Mouse (Mus musculus) urinary bladder, adult 18-20 months (tissue): ENCODE measurements around the gene Prr18.

ENCODE experiments used
- DNase-seq, 2 experiments: peaks; one replicate each; pipeline ENCODE4 v3.0.0; 2022; ENCODE audit warnings: low spot score in 2 of 2, mixed read lengths in 2 of 2

Prr18 gene

GRCm38 (mm10) chr17:8340407-8341359 lies 3.4 kb downstream of the Prr18 start:
- DNase-seq = peak in 1 of 2 experiments; percentile 34

DNA sequence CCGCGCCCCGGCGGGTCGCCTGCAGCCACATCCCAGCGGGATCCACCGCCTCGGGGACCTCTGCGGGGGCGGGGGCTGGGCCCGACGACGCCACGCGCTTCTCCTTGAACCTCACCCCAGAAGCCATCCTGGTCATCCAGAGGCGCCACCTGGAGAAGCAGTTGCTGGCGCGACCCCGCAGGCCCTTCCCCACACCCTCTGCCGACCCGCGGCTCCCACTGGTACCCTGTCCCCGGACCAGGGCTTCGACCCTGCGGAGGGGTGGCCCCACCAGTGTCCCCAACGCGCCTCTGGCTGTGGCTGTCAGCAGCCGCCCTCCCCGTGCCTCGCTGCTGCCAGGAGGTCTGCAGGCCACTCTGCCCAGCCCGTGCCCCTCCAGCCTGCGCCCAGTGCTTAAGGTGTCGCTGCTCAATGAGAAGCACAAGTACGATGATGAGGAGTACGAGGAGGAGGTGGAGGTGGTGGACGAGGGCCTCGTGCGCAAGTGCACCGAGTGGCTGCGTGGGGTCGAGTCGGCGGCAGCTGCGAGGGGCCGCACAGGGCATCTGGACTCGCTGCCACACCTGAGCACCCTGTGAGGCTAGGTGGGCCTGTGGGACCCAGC lies 4.2 kb downstream of the Prr18 start:
- no peak for DNase-seq

GRCm38 (mm10) chr17:8342706-8343105 lies 5.4 kb downstream of the Prr18 start:
- no peak for DNase-seq

DNA sequence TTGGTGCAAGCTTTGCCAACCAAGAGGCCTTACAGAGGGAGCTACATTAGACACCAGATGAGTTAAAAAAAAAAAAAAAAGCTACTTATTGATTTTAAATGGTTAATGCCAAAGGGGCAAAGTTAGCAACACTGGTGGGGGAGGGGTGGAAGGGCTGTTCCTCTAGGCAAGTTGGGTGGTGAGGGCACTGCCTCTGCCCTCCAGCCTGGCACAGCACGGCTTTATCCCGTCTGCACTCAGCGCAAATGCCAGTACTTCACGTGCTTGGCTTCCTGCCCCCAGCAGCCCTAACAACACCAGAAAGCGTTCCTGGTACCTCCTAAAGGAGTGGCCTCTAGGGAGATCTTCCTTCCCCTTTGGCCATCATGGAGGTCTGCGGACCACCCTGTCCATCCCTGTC lies 6.2 kb downstream of the Prr18 start:
- DNase-seq = no peak

- DNase-seq = no peak
Measured at GRCm38 (mm10) chr17:8347765-8348285, 10.6 kb downstream of the Prr18 start.

- DNase-seq = no peak
Measured at GRCm38 (mm10) chr17:8348941-8349340, 11.7 kb downstream of the Prr18 start.

DNA sequence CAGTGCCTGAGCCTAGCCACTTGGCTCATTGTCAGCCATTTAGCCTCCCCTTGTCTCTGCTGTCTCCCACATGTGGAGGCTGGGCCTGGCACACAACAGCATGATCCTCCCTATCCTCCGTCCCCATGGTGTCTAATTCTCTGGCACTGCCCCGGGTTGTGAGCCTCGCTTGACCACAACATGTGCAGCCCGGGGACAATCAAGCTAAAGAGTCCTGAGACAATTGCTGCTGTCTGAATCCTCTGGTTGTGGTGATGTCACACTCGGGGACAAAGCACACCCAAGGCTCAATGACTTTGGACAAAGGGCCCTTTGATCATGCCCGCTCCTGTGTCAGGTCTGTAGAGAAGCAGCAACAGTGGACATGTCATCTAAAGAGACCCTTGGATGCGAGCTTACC lies 13.8 kb downstream of the Prr18 start:
- no peak for DNase-seq

DNA sequence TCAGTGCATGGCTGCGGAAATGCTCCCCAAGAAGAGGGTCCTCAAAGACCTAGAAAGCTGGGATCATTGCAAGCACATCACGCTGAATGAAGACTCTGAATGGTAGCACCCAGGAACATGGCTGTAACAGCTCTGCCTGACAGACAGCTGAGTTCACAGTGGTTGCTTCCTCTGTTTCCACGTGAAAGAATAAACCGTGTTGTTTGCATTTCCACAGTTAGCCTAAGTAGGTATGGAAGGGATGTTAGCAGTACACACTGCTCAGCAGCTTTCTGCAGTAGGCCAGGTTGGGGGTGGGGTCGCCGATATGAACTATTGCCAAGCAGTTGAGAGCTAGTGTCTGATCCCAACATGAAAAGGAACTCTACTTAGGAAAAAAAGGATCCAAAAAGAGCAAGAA lies 18.4 kb downstream of the Prr18 start, which contains the start of gene T2:
Gene T2 (plus strand): TSS at position 301 of the 400 bp plus-strand sequence.
- no peak for DNase-seq

DNA sequence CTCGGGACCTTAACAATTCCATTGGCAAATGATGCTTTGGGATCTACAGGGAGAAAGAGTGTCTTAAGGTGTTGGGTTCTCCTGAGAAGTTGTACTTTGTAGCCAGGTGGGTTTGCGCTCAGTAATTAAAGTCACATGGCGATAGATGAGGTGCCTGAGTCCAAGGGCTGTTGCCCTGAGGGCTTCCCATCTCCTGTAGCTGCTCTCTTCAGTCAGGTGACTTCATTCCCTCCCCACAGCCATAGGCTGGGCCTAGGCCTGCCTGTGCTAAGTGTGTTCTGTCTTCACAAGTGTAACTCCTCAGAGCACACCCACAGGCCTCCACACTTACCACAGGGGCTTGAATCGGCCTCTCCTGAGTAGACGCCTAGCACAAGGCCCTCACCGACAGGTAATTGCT lies 20.2 kb downstream of the Prr18 start:
- DNase-seq = no peak

DNA sequence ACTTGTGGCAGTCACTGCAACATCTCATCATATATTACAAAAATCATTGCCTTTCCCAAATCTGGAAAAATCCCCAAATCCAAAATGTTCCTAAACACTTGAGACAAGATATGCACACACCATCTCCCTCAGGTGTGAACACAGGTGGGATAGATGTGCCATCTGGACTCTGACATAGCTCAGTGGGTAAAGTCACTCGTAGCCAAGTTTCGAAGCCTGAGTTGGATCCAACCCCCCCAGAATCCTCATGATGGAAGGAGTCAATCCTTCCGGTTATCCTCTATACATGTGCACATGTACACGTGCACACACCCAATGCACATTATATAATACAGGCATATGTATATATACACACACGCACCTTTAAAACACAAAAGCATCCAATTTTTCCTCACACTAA lies 23.6 kb downstream of the Prr18 start:
- no peak for DNase-seq

- no peak for DNase-seq
Measured at GRCm38 (mm10) chr17:8361281-8362103, 24.2 kb downstream of the Prr18 start.

DNA sequence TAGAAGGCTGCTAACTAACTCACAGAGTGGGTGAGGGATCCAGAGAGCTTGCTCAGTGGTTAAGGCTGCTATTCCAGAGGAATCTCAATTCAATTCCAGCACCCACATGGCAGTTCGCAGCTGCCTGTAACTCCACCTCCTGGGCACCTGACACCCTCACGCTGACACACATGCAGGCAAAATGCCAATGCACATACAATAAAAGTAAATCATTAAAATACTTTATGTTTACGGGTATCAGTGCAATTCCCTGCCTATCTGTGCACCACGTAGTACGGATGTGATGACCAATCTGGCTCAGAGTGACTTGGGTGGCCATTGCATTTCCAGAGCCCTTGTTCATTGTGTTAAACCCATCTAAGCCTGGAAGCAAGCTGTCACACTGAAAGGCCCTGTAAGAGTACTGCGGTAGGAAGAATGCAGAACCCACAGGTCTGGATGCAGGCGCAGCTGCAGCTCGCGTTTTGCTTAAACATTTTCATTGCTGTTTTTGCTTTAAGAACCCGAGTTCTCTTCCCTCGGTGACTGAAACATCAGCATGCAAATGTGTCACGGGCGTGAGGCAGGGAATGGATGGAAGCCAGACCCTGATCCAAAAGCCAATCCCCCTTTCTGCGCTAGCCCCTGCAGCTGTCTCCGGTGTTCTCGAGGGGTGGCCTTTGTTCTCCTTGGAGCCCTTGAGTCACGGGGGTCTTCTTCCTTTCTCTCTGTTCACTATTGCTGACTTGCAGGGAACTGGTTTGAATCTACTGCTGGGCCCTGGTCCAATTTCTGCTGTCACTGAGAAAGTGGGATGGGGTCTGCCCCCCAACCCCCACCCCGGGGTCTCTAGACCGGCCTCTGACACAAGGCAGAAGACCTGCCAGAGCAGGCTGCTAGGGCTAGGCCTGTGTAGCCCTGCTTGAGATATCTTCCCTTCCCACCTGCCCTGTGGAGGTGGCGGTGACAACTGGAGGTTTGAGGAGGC lies 30.5 kb downstream of the Prr18 start:
- peak in 1 of 2 experiments; percentile 9 for DNase-seq

GRCm38 (mm10) chr17:8368570-8368969 lies 31.3 kb downstream of the Prr18 start:
- no peak for DNase-seq

DNA sequence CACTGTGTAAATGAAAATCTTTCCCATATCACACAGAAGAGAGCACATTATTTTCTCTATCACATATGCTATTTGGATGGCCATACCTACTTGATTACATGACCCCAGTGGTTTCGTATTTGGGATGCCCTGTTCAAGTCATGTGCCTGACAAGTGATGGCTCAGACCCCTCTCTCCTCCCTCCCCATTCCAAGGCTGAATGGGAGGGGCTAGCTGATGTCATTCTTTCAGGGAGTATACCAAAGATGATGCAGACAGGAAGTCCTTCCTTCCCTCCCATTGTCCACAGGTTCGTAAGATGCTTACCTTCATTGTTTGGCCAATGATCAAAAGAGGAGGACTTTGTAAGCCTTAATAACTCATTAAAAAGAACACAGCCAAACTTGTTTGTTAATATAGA lies 31.9 kb downstream of the Prr18 start:
- no peak for DNase-seq

- DNase-seq = no peak
Measured at GRCm38 (mm10) chr17:8370634-8371229, 33.5 kb downstream of the Prr18 start.

DNA sequence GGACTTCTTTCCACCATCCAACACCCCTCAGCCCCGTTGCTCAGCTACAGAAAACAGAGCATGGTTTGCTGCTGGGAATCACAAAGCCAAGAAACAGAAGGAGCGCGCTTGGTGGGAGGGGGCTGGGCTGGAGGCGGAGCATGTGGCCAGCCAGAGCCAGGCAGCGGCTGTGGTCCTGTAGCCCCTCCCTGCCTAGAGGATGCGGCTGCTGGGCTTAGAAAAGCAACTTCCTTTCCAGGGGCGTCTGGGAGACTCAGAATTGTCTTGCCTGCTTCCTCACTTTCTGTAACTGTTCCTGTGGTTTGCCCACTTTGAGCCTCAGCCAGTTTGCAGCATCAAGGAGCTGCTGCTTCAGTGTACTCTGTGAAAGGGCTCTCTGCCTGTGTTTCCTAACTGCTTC lies 34.6 kb downstream of the Prr18 start:
- DNase-seq = no peak

GRCm38 (mm10) chr17:8372286-8373046 lies 35.2 kb downstream of the Prr18 start:
- DNase-seq = peak; percentile 36 to 59

GRCm38 (mm10) chr17:8377298-8377697 lies 40.0 kb downstream of the Prr18 start:
- DNase-seq = no peak

GRCm38 (mm10) chr17:8385441-8385840 lies 48.2 kb downstream of the Prr18 start:
- DNase-seq = no peak

DNA sequence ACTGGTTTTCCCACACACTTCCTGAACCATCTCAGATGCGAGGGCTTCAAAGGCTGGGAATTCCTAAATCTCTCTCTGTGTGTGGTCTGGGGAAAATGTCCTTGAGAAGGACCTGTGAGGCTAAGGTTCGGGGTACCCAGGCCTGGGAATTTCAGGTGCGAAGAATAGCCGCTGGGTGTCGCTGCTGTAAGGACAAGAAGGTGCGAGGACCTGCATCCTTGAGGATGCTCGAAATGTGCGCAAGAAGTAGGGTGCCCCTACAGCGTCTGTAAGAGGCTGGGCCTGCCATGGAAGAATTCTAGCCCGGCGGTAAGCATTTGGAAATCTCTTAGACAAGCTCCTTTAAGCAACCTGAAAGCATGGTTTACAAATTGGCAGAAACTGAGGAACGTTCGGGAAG lies 51.2 kb downstream of the Prr18 start:
- no peak for DNase-seq
